In the genomic region with DNA sequence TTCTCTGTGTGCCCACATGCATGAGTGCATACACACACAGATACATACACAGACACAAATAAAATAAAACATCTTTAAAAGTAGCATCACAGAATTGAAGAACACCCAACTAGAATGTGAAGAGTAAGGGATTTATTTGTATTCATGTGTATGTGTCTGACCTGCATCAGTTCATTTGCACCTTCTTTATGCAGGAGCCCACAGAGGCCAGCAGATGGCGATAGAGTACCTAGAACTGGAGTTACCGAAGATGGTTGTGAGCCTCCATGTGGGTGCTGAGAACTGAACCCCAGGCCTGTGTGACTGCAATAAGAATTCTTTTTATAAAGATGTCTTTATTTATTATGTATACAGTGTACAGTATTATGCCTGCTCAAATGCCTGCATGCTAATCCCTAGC, we compare ENCODE assay signal across 14 mouse cellular contexts. TPM values are rescaled to one million over a fixed set of nuclear protein-coding genes. Genes with fewer than 3 reads are reported as not detected.
A peak's percentile ranks its signal among the peaks of the same experiment; 100 is the strongest.
DNase-seq lines count a peak whose midpoint lies in the region; ATAC-seq and TF ChIP-seq lines count a peak whose summit lies in the region.
"Had no signal": no experiment of that assay in that cellular context is flagged by ENCODE, and none has a peak within 500 bp of the region (broad histone marks: within the 10 kb centered on the region; RNA-seq: fewer than 3 reads in every experiment).

No protein-coding gene starts in this region.

- WGBS in kidney, adult 2 months: 87% methylated on average over 2 of the region's 2 CpGs

- CTCF ChIA-PET in Patski (lab: Charles Lee): no interaction called here

- no peak overlapping the region for H3K4me3 ChIP-seq in kidney, adult 2 months (ENCODE audit: insufficient read depth, low read depth, low read length)
- H3K4me3 ChIP-seq: limb, embryonic 15.5 days; lung, embryonic 15.5 days had no signal

- POLR2A ChIA-PET in Patski (lab: Charles Lee): no interaction called here

- DNase-seq in kidney, adult 2 months: no peak
- DNase-seq in kidney, postnatal 10 days: no peak
- DNase-seq in B cell, adult 2 months: peak; percentile 25 to 36
- no peak for DNase-seq in Patski (ENCODE audit: low read depth, low spot score)
- DNase-seq in mesoderm, embryonic 11.5 days (ENCODE audit: low read depth, low spot score): peak; percentile 11
- DNase-seq in urinary bladder, postnatal 25 days (ENCODE audit: low spot score): no peak
- no peak for DNase-seq in MN1 (ENCODE audit: low spot score)
- no peak for DNase-seq in embryo, embryonic 11 days
- DNase-seq: adrenal gland, postnatal 36 days; forebrain, postnatal 0 days; heart, postnatal 14 days had no signal

- in situ Hi-C loops in Patski (cut with MboI; ENCODE audit: low pct_unique_long_range_greater_than_20kb): no loop called here

- no peak for ATAC-seq in Patski
- ATAC-seq: forebrain, postnatal 0 days; hindbrain, postnatal 0 days had no signal

- H3K4me1 ChIP-seq in kidney, adult 2 months (ENCODE audit: control insufficient read depth, insufficient read depth, low read length): no peaks in the 10 kb centered on the region
- H3K4me1 ChIP-seq: limb, embryonic 15.5 days; lung, embryonic 15.5 days had no signal

- H3K27ac ChIP-seq in kidney, adult 2 months (ENCODE audit: insufficient read depth, low read depth, low read length): no peak overlapping the region
- H3K27ac ChIP-seq: hindbrain, postnatal 0 days; limb, embryonic 15.5 days; lung, embryonic 15.5 days had no signal

- no peaks in the 10 kb centered on the region for H3K36me3 ChIP-seq in kidney, adult 2 months (ENCODE audit: control insufficient read depth, insufficient read depth, low read length)
- H3K36me3 ChIP-seq: limb, embryonic 15.5 days; lung, embryonic 15.5 days had no signal

- no peak for TF ChIP-seq POLR2A in kidney, adult 2 months (IDR thresholded peaks at IDR 0.05; ENCODE audit: low read depth, low read length)

- no peaks in the 10 kb centered on the region for H3K27me3 ChIP-seq in kidney, adult 2 months (replicated peaks; ENCODE audit: control insufficient read depth, insufficient read depth, low read length)
- peaks cover 4% of the 10 kb centered on the region for H3K27me3 ChIP-seq in Patski
- H3K27me3 ChIP-seq: limb, embryonic 15.5 days; lung, embryonic 15.5 days had no signal

- TF ChIP-seq CTCF in kidney, adult 2 months (conservative IDR thresholded peaks at IDR 0.05; ENCODE audit: insufficient read depth, insufficient read length, low read depth, low read length): 0 out of 2 replicates have a peak, but pooled peaks have one; percentile 4
- TF ChIP-seq CTCF in Patski (IDR thresholded peaks at IDR 0.05): peak; percentile 53

RNA-seq across cellular contexts. Expression of gene Cnot4, which starts 12.0 kb away (rescaled TPM):
- polyA plus RNA-seq in kidney, adult 2 months (2012; rRNA removed): 11.9 and 13.5 TPM in 2 replicates
- polyA plus RNA-seq in Patski (2021): 19.5 TPM

RNA-seq across cellular contexts. Expression of gene Nup205, which starts 31.7 kb away (rescaled TPM):
- polyA plus RNA-seq in kidney, adult 2 months (2012; rRNA removed): 8.7 and 9.3 TPM in 2 replicates
- 43.6 TPM for polyA plus RNA-seq in Patski (2021)

Comparison
In these comparisons a context has a peak if more than half of its experiments do, and no peak if none do; other contexts are left out.
1. DNase-seq: peak in B cell, adult 2 months (2 of 2) and mesoderm, embryonic 11.5 days (single experiment); none in kidney, adult 2 months (single experiment), kidney, postnatal 10 days (single experiment), Patski (single experiment), urinary bladder, postnatal 25 days (single experiment), MN1 (single experiment) and embryo, embryonic 11 days (single experiment).